Mouse (Mus musculus) myocyte (in vitro differentiated cells): ENCODE measurements around the gene Mxd4. TPM values are rescaled to one million over a fixed set of nuclear protein-coding genes. Genes with fewer than 3 reads are reported as not detected.

Experiments used
- H3K27me3 ChIP-seq: one replicate; pipeline ENCODE4 v1.6.1; 2011; ENCODE audit not compliant: control insufficient read depth, insufficient read depth, insufficient read length
- H3K36me3 ChIP-seq: one replicate; pipeline ENCODE4 v1.6.1; 2011; ENCODE audit not compliant: control insufficient read depth, insufficient read depth
- H3K4me2 ChIP-seq: one replicate; pipeline ENCODE4 v1.6.1; 2011; ENCODE audit warnings: low read depth, control low read depth
- H3K4me3 ChIP-seq: one replicate; pipeline ENCODE4 v1.5.1; 2011; ENCODE audit warnings: mild to moderate bottlenecking, control low read depth, moderate library complexity
- H3K79me2 ChIP-seq: one replicate; pipeline ENCODE4 v1.6.1; 2011; ENCODE audit not compliant: control insufficient read depth, insufficient read depth
- H3ac ChIP-seq: one replicate; pipeline ENCODE4 v1.6.1; 2011; ENCODE audit not compliant: control insufficient read depth, insufficient read length
- CEBPB ChIP-seq: IDR thresholded peaks from 2 replicates; pipeline ENCODE4 v1.6.1; 2011; ENCODE audit warnings: mild to moderate bottlenecking, moderate library complexity; ENCODE audit not compliant: poor library complexity, insufficient read depth, severe bottlenecking
- E2F4 ChIP-seq: IDR thresholded peaks from one replicate; pipeline ENCODE4 v1.6.1; 2011; ENCODE audit warnings: mild to moderate bottlenecking, control low read depth, moderate library complexity; ENCODE audit not compliant: insufficient read depth
- MAX ChIP-seq: IDR thresholded peaks from one replicate; pipeline ENCODE4 v1.6.1; 2011; ENCODE audit warnings: low read depth, mild to moderate bottlenecking, control low read depth
- MYOD1 ChIP-seq, 3 experiments: IDR thresholded peaks; one replicate each; pipeline ENCODE4 v1.6.1; 2011; ENCODE audit warnings: control low read depth in 2 of 3, low read depth in 2 of 3, mild to moderate bottlenecking in 2 of 3, moderate library complexity in 1 of 3; ENCODE audit not compliant: insufficient read length in 2 of 3, control insufficient read depth in 1 of 3
- MYOG ChIP-seq, 3 experiments: IDR thresholded peaks; one replicate each; pipeline ENCODE4 v1.6.1; 2011; ENCODE audit warnings: control low read depth in 2 of 3, low read depth in 2 of 3, mild to moderate bottlenecking in 2 of 3; ENCODE audit not compliant: insufficient read length in 2 of 3, control insufficient read depth in 1 of 3, insufficient read depth in 1 of 3
- POLR2A ChIP-seq: IDR thresholded peaks from one replicate; pipeline ENCODE4 v1.6.1; 2011; ENCODE audit warnings: low read depth, mild to moderate bottlenecking, control low read depth, moderate library complexity; ENCODE audit not compliant: insufficient read length
- POLR2AphosphoS2 ChIP-seq: IDR thresholded peaks from one replicate; pipeline ENCODE4 v1.6.1; 2011; ENCODE audit warnings: low read depth, control low read depth; ENCODE audit not compliant: insufficient read length
- REST ChIP-seq: IDR thresholded peaks from one replicate; pipeline ENCODE4 v1.6.1; 2011; ENCODE audit warnings: mild to moderate bottlenecking, control low read depth, moderate library complexity; ENCODE audit not compliant: insufficient read depth, insufficient read length
- SRF ChIP-seq: IDR thresholded peaks from one replicate; pipeline ENCODE4 v1.6.1; 2011; ENCODE audit warnings: low read depth; ENCODE audit not compliant: control insufficient read depth, insufficient read length
- TCF12 ChIP-seq: IDR thresholded peaks from one replicate; pipeline ENCODE4 v1.6.1; 2011; ENCODE audit warnings: mild to moderate bottlenecking, control low read depth; ENCODE audit not compliant: poor library complexity, insufficient read depth, severe bottlenecking
- TCF3 ChIP-seq: IDR thresholded peaks from one replicate; pipeline ENCODE4 v1.6.1; 2011; ENCODE audit warnings: low read depth, control low read depth; ENCODE audit not compliant: insufficient read length
- USF1 ChIP-seq: IDR thresholded peaks from one replicate; pipeline ENCODE4 v1.6.1; 2011; ENCODE audit warnings: low read depth, mild to moderate bottlenecking, control low read depth, moderate library complexity
- polyA plus RNA-seq: library from polyadenylated mRNA; unstranded; fragments of >200 nt; fragmentation: generic; extraction: Trizol; gene quantifications from one replicate; pipeline ENCODE4 v1.2.1, GENCODE M21; 2012; ENCODE audit warnings: missing spikeins

Gene Mxd4
- polyA plus RNA-seq, 1 experiment = 26.4 TPM

- no peak overlapping the region for H3ac ChIP-seq
- TF ChIP-seq CEBPB (no peak), USF1 (no peak), SRF (no peak), E2F4 (no peak), TCF12 (no peak), MYOD1 (IDR thresholded peaks at IDR 0.05; ENCODE audit: control insufficient read depth in 1 of 3, insufficient read length in 2 of 3, low read depth in 2 of 3) (no peak), POLR2A (no peak), REST (no peak), MYOG (IDR thresholded peaks at IDR 0.05; ENCODE audit: control insufficient read depth in 1 of 3, insufficient read depth in 1 of 3, insufficient read length in 2 of 3, low read depth in 2 of 3) (no peak), MAX (no peak), TCF3 (no peak), POLR2AphosphoS2 (no peak)
- H3K79me2 ChIP-seq = no peaks in the 10 kb centered on the region
- H3K4me3 ChIP-seq = no peak overlapping the region
- no peaks in the 10 kb centered on the region for H3K36me3 ChIP-seq
- peaks cover 33% of the 10 kb centered on the region for H3K27me3 ChIP-seq
- no peak overlapping the region for H3K4me2 ChIP-seq
Observed at GRCm38 (mm10) chr5:34213659-34214058, 26.1 kb upstream of the Mxd4 start.

GRCm38 (mm10) chr5:34210279-34210678, 22.8 kb upstream of the Mxd4 start:
- Histone ChIP-seq H3K36me3 (no peaks in the 10 kb centered on the region), H3ac (no peak overlapping the region), H3K27me3 (peaks cover 21% of the 10 kb centered on the region), H3K79me2 (no peaks in the 10 kb centered on the region), H3K4me2 (no peak overlapping the region), H3K4me3 (no peak overlapping the region)
- TF ChIP-seq TCF3 (no peak), MAX (no peak), SRF (no peak), TCF12 (no peak), CEBPB (no peak), POLR2AphosphoS2 (no peak), E2F4 (no peak), REST (no peak), USF1 (no peak), MYOD1 (IDR thresholded peaks at IDR 0.05; ENCODE audit: control insufficient read depth in 1 of 3, insufficient read length in 2 of 3, low read depth in 2 of 3) (no peak), MYOG (IDR thresholded peaks at IDR 0.05; ENCODE audit: control insufficient read depth in 1 of 3, insufficient read depth in 1 of 3, insufficient read length in 2 of 3, low read depth in 2 of 3) (no peak), POLR2A (no peak)

- peaks cover 13% of the 10 kb centered on the region for H3K27me3 ChIP-seq
- H3K4me3 ChIP-seq = no peak overlapping the region
- TF ChIP-seq MAX (no peak), MYOG (IDR thresholded peaks at IDR 0.05; ENCODE audit: control insufficient read depth in 1 of 3, insufficient read depth in 1 of 3, insufficient read length in 2 of 3, low read depth in 2 of 3) (peak in 1 of 3 experiments; percentile 17)
- no peaks in the 10 kb centered on the region for H3K36me3 ChIP-seq
- H3K4me2 ChIP-seq = peak overlapping the region; percentile 2
- H3ac ChIP-seq = no peak overlapping the region
- H3K79me2 ChIP-seq = no peaks in the 10 kb centered on the region
Observed at GRCm38 (mm10) chr5:34207503-34207902, 20.0 kb upstream of the Mxd4 start.

DNA sequence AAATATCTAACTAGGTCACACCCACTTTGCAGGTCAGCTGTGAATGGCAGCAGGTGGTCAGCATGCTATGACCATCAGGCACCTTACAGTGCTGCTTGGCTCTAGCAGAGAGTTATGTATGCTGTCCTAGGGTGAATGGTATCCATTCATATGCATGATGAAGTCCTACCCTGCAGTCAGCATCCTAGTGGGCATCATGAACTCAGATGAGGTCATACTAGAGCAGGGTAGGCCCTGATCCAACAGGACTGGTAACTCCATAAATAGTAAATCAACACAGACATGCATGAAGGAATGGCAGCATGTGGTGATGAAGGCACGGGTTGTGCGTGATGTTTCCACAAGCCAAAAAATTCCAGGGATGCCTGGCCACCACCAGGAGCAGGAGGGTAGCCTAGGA, 18.3 kb upstream of the Mxd4 start:
- H3K79me2 ChIP-seq = no peaks in the 10 kb centered on the region
- no peak for TF ChIP-seq SRF
- TF ChIP-seq REST = no peak
- no peak for TF ChIP-seq CEBPB
- TF ChIP-seq USF1 = no peak
- TF ChIP-seq TCF12 = no peak
- TF ChIP-seq POLR2A = no peak
- no peak for TF ChIP-seq E2F4
- TF ChIP-seq MYOD1 (IDR thresholded peaks at IDR 0.05; ENCODE audit: control insufficient read depth in 1 of 3, insufficient read length in 2 of 3, low read depth in 2 of 3) = no peak
- no peak for TF ChIP-seq TCF3
- TF ChIP-seq POLR2AphosphoS2 = no peak
- no peak for TF ChIP-seq MYOG (IDR thresholded peaks at IDR 0.05; ENCODE audit: control insufficient read depth in 1 of 3, insufficient read depth in 1 of 3, insufficient read length in 2 of 3, low read depth in 2 of 3)
- TF ChIP-seq MAX = no peak
- H3K27me3 ChIP-seq = peaks cover 13% of the 10 kb centered on the region
- no peak overlapping the region for H3K4me2 ChIP-seq
- H3K36me3 ChIP-seq = no peaks in the 10 kb centered on the region
- H3ac ChIP-seq = no peak overlapping the region
- H3K4me3 ChIP-seq = no peak overlapping the region

DNA sequence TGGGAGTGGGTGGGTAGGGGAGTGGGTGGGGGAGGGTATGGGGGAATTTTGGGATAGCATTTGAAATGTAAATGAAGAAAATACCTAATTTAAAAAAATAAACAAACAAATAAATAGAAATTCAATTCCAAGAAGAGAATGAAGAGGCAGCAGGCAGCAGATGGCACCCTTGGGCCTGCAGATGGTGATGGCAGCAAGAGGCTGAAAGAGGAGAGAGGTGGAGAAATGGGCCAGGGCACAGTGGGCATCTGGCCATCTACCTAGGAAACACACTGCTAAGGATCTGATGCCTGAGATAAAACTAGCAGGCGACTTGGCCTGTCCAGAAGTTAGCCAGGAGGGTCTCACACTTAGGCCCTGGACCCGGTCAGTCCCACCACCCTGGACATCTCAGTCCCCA, 17.4 kb upstream of the Mxd4 start:
- H3K79me2 ChIP-seq = no peaks in the 10 kb centered on the region
- H3K4me3 ChIP-seq = no peak overlapping the region

More for the DNA sequence above, 17.4 kb upstream of the Mxd4 start:
- H3K27me3 ChIP-seq = peaks cover 19% of the 10 kb centered on the region
- no peak overlapping the region for H3ac ChIP-seq
- H3K36me3 ChIP-seq = no peaks in the 10 kb centered on the region
- TF ChIP-seq POLR2AphosphoS2 (no peak), SRF (no peak), MAX (no peak), E2F4 (no peak), POLR2A (no peak), CEBPB (no peak), REST (no peak), MYOD1 (IDR thresholded peaks at IDR 0.05; ENCODE audit: control insufficient read depth in 1 of 3, insufficient read length in 2 of 3, low read depth in 2 of 3) (no peak), TCF3 (no peak), USF1 (no peak), TCF12 (no peak), MYOG (IDR thresholded peaks at IDR 0.05; ENCODE audit: control insufficient read depth in 1 of 3, insufficient read depth in 1 of 3, insufficient read length in 2 of 3, low read depth in 2 of 3) (no peak)
- no peak overlapping the region for H3K4me2 ChIP-seq
